16 mouse cellular contexts compared by ENCODE assay signal in the genomic region with DNA sequence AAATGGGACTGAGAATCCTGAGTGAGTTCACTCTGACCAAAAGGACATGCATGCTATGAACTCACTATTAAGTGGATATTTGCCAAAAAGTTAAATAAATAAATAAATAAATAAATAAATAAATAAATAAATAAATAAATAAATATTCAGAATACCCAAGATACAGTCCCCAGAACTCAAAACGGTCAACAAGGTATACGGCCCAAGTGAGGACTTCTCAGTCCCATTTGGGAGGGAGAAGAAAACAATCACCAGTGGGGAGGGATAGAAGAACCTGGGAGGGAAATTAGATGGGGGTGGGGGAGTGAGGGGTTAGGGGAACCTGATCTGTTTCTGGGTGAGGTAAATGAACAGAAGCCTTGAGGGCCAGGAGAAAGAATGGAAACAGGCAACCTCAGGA.
"Had no signal": no experiment of that assay in that cellular context is flagged by ENCODE, and none has a peak within 500 bp of the region (broad histone marks: within the 10 kb centered on the region; RNA-seq: fewer than 3 reads in every experiment).

No protein-coding gene starts in this region.

- H3K9ac ChIP-seq: neural tube, embryonic 13.5 days; neural tube, embryonic 15.5 days; stomach, embryonic 15.5 days had no signal

- H3K4me3 ChIP-seq: neural tube, embryonic 13.5 days; neural tube, embryonic 15.5 days; stomach, embryonic 15.5 days had no signal

- H3K4me2 ChIP-seq: neural tube, embryonic 13.5 days; neural tube, embryonic 15.5 days; stomach, embryonic 15.5 days had no signal

- H3K36me3 ChIP-seq: neural tube, embryonic 13.5 days; neural tube, embryonic 15.5 days; stomach, embryonic 15.5 days had no signal

- H3K27me3 ChIP-seq: neural tube, embryonic 13.5 days; neural tube, embryonic 15.5 days; stomach, embryonic 15.5 days had no signal

- H3K27ac ChIP-seq: neural tube, embryonic 13.5 days; neural tube, embryonic 15.5 days; stomach, embryonic 15.5 days; stomach, postnatal 0 days had no signal

- DNase-seq: retina, postnatal 1 day; right cerebral cortex, adult 18-20 months; right cerebral cortex, postnatal 14 days; right cerebral cortex, postnatal 25 days; right cerebral cortex, postnatal 4 days; spleen, adult 18-20 months; thymus, adult 18-20 months; thymus, adult 2 months; thymus, postnatal 14 days; thymus, postnatal 25 days; thymus, postnatal 36 days; thymus, postnatal 4 days had no signal

- H3K4me1 ChIP-seq: neural tube, embryonic 13.5 days; neural tube, embryonic 15.5 days; stomach, embryonic 15.5 days had no signal

- H3K9me3 ChIP-seq: neural tube, embryonic 13.5 days; neural tube, embryonic 15.5 days; stomach, embryonic 15.5 days had no signal
